Mouse (Mus musculus): Measurements from ENCODE around the gene Zfp775. TPM values are rescaled to one million over a fixed set of nuclear protein-coding genes. Genes with fewer than 3 reads are reported as not detected.

The Zfp775 gene
- polyA plus RNA-seq, 1 experiment from 2014 or later: 17.4 TPM

DNA sequence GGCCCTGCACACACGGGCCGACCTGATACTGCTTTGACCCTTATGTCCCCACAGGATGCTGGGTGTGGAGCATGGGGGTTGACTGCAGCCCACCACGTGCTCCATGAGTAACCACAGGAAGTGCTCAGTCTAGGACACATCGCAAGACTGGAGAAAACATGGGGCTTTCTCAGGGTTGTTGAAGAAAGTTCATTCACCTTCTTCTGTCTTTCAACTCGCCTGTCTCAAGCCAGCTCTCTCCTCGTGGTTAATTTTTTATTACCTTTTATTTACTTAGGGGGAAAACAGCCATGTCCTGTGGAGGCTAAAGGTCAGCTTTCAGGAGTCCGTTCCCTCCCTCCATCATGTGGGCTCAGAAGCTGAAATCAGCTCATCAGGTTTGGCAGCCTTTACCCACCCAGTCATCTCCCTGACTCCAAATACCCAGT, 64.3 kb downstream of the Zfp775 start:
- H3K9ac ChIP-seq (ENCODE audit: low read length): no peak overlapping the region
- ATAC-seq (no peak), DNase-seq (ENCODE audit: low spot score) (no peak)
- no peak overlapping the region for H3K27ac ChIP-seq (ENCODE audit: low read depth, low read length)
- H3K4me1 ChIP-seq (ENCODE audit: control insufficient read depth, insufficient read depth, low read length): no peaks in the 10 kb centered on the region
- H3K9me3 ChIP-seq (replicated peaks; ENCODE audit: control insufficient read depth, low read length): no peaks in the 10 kb centered on the region
- WGBS: 74% methylated on average over 7 of the region's 7 CpGs
- H3K4me3 ChIP-seq (ENCODE audit: low read depth, low read length): no peak overlapping the region
- H3K4me2 ChIP-seq (ENCODE audit: low read length): no peak overlapping the region
- H3K27me3 ChIP-seq (replicated peaks; ENCODE audit: control insufficient read depth, insufficient read depth, low read length): no peaks in the 10 kb centered on the region
- H3K36me3 ChIP-seq (ENCODE audit: control insufficient read depth, insufficient read depth, low read length): no peaks in the 10 kb centered on the region

DNA sequence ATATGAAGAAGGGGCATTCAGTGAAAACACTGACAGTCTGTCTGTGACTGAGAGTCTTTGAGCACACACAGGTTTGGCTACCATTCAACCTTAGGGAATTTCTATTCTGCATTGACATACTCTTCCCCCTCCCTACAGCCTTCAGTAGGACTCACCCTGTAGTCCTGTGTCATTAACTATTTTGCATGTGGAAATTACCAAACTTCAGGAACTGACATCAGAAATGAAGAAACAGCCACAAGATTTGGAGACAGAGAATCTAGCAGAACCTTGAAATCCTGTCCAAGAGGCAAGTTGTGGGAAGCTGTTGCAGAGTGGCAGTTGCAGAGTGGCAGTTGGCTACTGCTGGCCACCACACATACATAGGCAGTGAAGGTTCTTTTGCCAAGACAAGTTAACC, 66.2 kb downstream of the Zfp775 start:
- Histone ChIP-seq H3K4me1 (ENCODE audit: control insufficient read depth, insufficient read depth, low read length) (no peaks in the 10 kb centered on the region), H3K36me3 (ENCODE audit: control insufficient read depth, insufficient read depth, low read length) (no peaks in the 10 kb centered on the region), H3K27me3 (replicated peaks; ENCODE audit: control insufficient read depth, insufficient read depth, low read length) (no peaks in the 10 kb centered on the region), H3K9me3 (replicated peaks; ENCODE audit: control insufficient read depth, low read length) (no peaks in the 10 kb centered on the region), H3K4me3 (ENCODE audit: low read depth, low read length) (no peak overlapping the region), H3K9ac (ENCODE audit: low read length) (no peak overlapping the region), H3K4me2 (ENCODE audit: low read length) (no peak overlapping the region), H3K27ac (ENCODE audit: low read depth, low read length) (no peak overlapping the region)
- ATAC-seq (no peak), DNase-seq (ENCODE audit: low spot score) (no peak)

DNA sequence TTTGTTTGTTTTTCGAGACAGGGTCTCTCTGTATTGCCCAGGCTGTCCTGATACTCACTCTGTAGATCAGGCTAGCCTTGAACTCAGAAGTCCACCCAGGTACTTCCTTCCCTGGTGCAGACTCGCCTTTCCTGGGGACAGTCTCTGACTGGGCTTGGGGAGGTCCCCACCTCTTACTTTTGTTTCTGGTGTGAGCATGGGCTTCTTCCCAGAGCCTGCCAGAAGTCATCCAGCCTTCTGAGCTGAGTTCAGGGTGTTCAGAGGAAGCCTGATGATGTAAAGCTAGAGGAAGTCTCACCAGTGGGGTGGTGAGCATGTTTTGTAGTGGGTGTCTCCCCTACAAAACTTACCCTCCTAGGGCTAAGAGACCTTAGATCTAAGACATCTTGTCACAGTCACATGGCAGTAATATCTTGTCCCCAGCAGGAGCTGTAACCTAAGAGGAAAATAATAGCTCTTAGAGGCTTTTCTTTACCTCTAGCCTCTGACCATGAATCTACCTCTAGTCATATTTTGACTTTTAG, 67.6 kb downstream of the Zfp775 start:
- no peaks in the 10 kb centered on the region for H3K36me3 ChIP-seq (ENCODE audit: control insufficient read depth, insufficient read depth, low read length)
- H3K4me3 ChIP-seq (ENCODE audit: low read depth, low read length): no peak overlapping the region
- no peak overlapping the region for H3K9ac ChIP-seq (ENCODE audit: low read length)
- DNase-seq (ENCODE audit: low spot score): no peak
- H3K4me1 ChIP-seq (ENCODE audit: control insufficient read depth, insufficient read depth, low read length): no peaks in the 10 kb centered on the region
- WGBS: 53% methylated on average over 2 of the region's 2 CpGs
- ATAC-seq: no peak
- no peaks in the 10 kb centered on the region for H3K27me3 ChIP-seq (replicated peaks; ENCODE audit: control insufficient read depth, insufficient read depth, low read length)
- no peaks in the 10 kb centered on the region for H3K9me3 ChIP-seq (replicated peaks; ENCODE audit: control insufficient read depth, low read length)
- no peak overlapping the region for H3K27ac ChIP-seq (ENCODE audit: low read depth, low read length)
- no peak overlapping the region for H3K4me2 ChIP-seq (ENCODE audit: low read length)

Other genes starting within 250 kb of the Zfp775 start
- 17.1 and 25.0 TPM in 2 replicates for gene Krba1, start 206.5 kb upstream of the Zfp775 start, polyA plus RNA-seq (2014; fragmentation: Nextera tagmentation; extraction: Ambion mirVana)
- 27.1 and 29.9 TPM in 2 replicates for gene Zfp467, start 156.2 kb upstream of the Zfp775 start, polyA plus RNA-seq (2014; fragmentation: Nextera tagmentation; extraction: Ambion mirVana)
- 0.06 and 0.48 TPM in 2 replicates for gene Sspo, start 153.8 kb upstream of the Zfp775 start, polyA plus RNA-seq (2014; fragmentation: Nextera tagmentation; extraction: Ambion mirVana)
- 152 and 161 TPM in 2 replicates for gene Atp6v0e2, start 64.4 kb upstream of the Zfp775 start, polyA plus RNA-seq (2014; fragmentation: Nextera tagmentation; extraction: Ambion mirVana)
- 10.7 and 10.9 TPM in 2 replicates for gene Lrrc61, start 47.3 kb upstream of the Zfp775 start, polyA plus RNA-seq (2014; fragmentation: Nextera tagmentation; extraction: Ambion mirVana)
- gene Rarres2, start 29.3 kb upstream of the Zfp775 start, polyA plus RNA-seq (2014; fragmentation: Nextera tagmentation; extraction: Ambion mirVana): 4.0 and 5.3 TPM in 2 replicates
- gene Gm45021, start 12.5 kb upstream of the Zfp775 start, polyA plus RNA-seq (2014; fragmentation: Nextera tagmentation; extraction: Ambion mirVana): not detected in 2 replicates
- 27.3 and 34.3 TPM in 2 replicates for gene Repin1, start 8.2 kb upstream of the Zfp775 start, polyA plus RNA-seq (2014; fragmentation: Nextera tagmentation; extraction: Ambion mirVana)
- gene Gm44965, start 8.1 kb upstream of the Zfp775 start, polyA plus RNA-seq (2014; fragmentation: Nextera tagmentation; extraction: Ambion mirVana): not detected in 2 replicates
- 8.2 and 9.7 TPM in 2 replicates for gene AI854703, start 24.7 kb downstream of the Zfp775 start, polyA plus RNA-seq (2014; fragmentation: Nextera tagmentation; extraction: Ambion mirVana)
- gene Gimap8, start 45.2 kb downstream of the Zfp775 start, polyA plus RNA-seq (2014; fragmentation: Nextera tagmentation; extraction: Ambion mirVana): 0.15 and 0.17 TPM in 2 replicates
- 1.5 and 2.2 TPM in 2 replicates for gene Gimap9, start 74.1 kb downstream of the Zfp775 start, polyA plus RNA-seq (2014; fragmentation: Nextera tagmentation; extraction: Ambion mirVana)
- 1.2 and 1.9 TPM in 2 replicates for gene Gimap4, start 82.5 kb downstream of the Zfp775 start, polyA plus RNA-seq (2014; fragmentation: Nextera tagmentation; extraction: Ambion mirVana)
- 7.2 and 8.3 TPM in 2 replicates for gene Gimap6, start 106.2 kb downstream of the Zfp775 start, polyA plus RNA-seq (2014; fragmentation: Nextera tagmentation; extraction: Ambion mirVana)
- 0.84 TPM in 1 of 2 replicates, not detected in the other for gene Gm28053, start 116.5 kb downstream of the Zfp775 start, polyA plus RNA-seq (2014; fragmentation: Nextera tagmentation; extraction: Ambion mirVana)
- gene Gimap7, start 116.6 kb downstream of the Zfp775 start, polyA plus RNA-seq (2014; fragmentation: Nextera tagmentation; extraction: Ambion mirVana): not detected in 2 replicates
- gene Gimap1, start 137.0 kb downstream of the Zfp775 start, polyA plus RNA-seq (2014; fragmentation: Nextera tagmentation; extraction: Ambion mirVana): 4.1 and 4.5 TPM in 2 replicates
- 0.96 and 1.5 TPM in 2 replicates for gene Gimap5, start 144.1 kb downstream of the Zfp775 start, polyA plus RNA-seq (2014; fragmentation: Nextera tagmentation; extraction: Ambion mirVana)
- not detected in 2 replicates for gene Gimap3, start 168.8 kb downstream of the Zfp775 start, polyA plus RNA-seq (2014; fragmentation: Nextera tagmentation; extraction: Ambion mirVana)
- 18.8 and 23.8 TPM in 2 replicates for gene Tmem176a, start 238.9 kb downstream of the Zfp775 start, polyA plus RNA-seq (2014; fragmentation: Nextera tagmentation; extraction: Ambion mirVana)
- gene Tmem176b, start 239.4 kb downstream of the Zfp775 start, polyA plus RNA-seq (2014; fragmentation: Nextera tagmentation; extraction: Ambion mirVana): 108 and 131 TPM in 2 replicates